Mouse (Mus musculus) heart, adult 8-10 months (tissue): ENCODE measurements at regions not wholly inside any gene's neighbourhood (a gene's known extent, or its start where the extent isn't known, plus 50 kb on each side); places are given as distances from the start of the nearest gene placed in this dataset.

Experiments used
- DNase-seq: peaks from one replicate; pipeline ENCODE4 v3.0.0; 2022; ENCODE audit warnings: low spot score

DNA sequence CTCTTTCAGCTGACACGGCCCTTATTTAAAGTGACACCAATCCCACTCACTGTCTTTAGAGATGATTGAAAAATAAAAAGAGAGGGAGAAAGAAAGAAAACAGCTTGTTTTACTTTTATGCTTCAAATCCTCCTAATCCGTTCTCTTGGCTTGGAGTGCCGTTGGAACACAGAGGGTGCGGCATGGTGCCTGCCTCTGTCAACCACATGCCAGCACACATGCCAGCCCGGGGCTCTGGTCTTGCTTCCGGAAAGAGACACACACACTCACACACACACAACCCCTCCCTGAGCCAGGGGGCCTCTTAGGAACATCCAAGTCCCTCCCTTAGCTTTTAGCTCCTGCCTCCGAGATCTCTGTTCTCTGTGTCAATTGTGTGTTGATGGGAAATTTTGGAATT lies 116.2 kb upstream of the 3110018I06Rik start:
- DNase-seq: no peak

DNA sequence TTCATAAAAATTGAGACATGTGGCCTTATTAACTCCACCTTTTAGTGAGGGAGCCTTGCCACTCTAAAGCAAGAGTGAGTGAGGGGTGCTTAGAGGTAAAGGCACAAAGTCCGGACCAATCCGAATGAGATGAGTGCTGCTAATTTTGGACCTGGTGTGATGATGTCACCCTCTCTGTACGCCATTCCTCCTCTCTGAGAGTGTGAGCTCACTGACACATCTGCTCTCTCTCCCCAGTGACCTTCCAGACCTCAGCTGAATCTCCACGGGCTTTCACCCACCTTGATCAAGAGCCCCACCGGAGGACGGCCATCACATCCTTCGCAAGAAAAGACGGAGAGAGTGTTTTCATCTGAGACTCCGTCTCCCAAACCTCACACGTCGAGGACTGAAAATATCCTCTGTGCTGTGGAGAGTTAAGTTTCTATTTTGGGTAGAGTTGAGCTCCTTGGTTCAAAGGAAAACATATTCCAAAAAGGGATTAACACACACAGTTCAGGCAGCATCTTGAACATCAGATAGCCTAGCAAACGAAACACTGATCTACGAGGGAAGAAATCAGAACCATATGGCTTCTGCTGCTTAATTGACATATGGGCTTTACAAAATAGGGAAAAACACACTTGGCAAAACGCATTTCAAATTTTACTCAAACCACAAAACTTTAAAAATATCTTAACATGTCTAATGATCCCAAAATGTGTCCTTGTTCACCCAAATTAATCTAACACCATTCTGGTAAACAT lies 96.2 kb upstream of the 3110018I06Rik start:
- no peak for DNase-seq

- no peak for DNase-seq
These were observed 94.0 kb upstream of the 3110018I06Rik start for GRCm38 (mm10) chr12:107394467-107394866.

GRCm38 (mm10) chr12:107404821-107405220 lies 83.6 kb upstream of the 3110018I06Rik start:
- no peak for DNase-seq

GRCm38 (mm10) chr12:107423923-107424322 lies 64.5 kb upstream of the 3110018I06Rik start:
- no peak for DNase-seq

- no peak for DNase-seq
These were observed 49.9 kb upstream of the 3110018I06Rik start for GRCm38 (mm10) chr12:107438506-107438905.
